ENCODE assay signal across 15 mouse cellular contexts in the genomic region with DNA sequence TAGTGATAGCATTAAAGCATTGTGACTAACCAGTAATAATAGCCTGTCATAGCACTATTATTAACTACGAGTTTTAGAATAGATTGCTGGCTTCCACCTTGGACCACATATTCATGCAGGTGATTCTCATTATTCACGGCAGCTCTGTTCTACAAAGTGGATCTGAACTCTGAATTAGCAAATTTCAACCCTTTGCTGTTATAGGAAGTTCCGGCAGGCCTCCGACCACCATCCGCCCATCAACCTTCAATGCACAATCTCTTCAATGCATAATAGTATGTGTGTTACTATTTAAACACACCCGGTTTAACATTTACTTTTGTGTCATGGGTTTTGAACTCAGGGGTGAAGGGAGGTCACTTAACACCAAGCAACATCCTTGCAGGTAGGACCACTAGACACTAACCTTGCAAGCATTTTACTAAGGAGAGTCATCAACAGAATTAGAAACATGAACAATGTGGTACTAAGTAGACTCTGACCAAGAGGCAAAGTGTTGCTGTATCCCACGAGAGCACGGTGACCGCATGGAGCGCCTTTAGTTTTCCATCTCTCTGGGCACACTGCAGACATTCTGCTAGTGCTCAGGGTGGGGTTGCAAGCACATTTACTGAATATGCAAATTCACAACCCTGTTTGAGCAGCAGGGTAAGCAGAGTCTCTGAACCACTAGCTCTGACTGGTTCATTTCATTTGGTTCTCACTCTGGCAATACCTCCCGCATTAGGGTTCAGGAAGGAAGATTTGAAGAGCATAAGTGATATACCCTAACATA.
A peak's percentile ranks its signal among the peaks of the same experiment; 100 is the strongest.
DNase-seq lines count a peak whose midpoint lies in the region; ATAC-seq and TF ChIP-seq lines count a peak whose summit lies in the region.
"Had no signal": no experiment of that assay in that cellular context is flagged by ENCODE, and none has a peak within 500 bp of the region (broad histone marks: within the 10 kb centered on the region; RNA-seq: fewer than 3 reads in every experiment).

No protein-coding gene starts in this region.

- peaks cover 23% of the 10 kb centered on the region for H3K4me1 ChIP-seq in hindbrain, embryonic 10.5 days (replicated peaks)
- peaks cover 11% of the 10 kb centered on the region for H3K4me1 ChIP-seq in hindbrain, embryonic 16.5 days (ENCODE audit: control insufficient read depth, insufficient read depth, low read depth, low read length)
- H3K4me1 ChIP-seq in kidney, embryonic 16.5 days (ENCODE audit: insufficient read depth, low read length), result peaks cover 23% of the 10 kb centered on the region
- peaks cover 10% of the 10 kb centered on the region; the same call in 1 of the 2 replicates for H3K4me1 ChIP-seq in midbrain, embryonic 14.5 days (ENCODE audit: control insufficient read depth, insufficient read depth, low read length)
- H3K4me1 ChIP-seq in midbrain, postnatal 0 days (ENCODE audit: insufficient read depth, low read length), result 0 out of 2 replicates have a peak, but pooled peaks cover 2% of the 10 kb centered on the region
- H3K4me1 ChIP-seq in hindbrain, embryonic 14.5 days (replicated peaks; ENCODE audit: control insufficient read depth, insufficient read depth, low read length), result peaks cover 18% of the 10 kb centered on the region
- H3K4me1 ChIP-seq: liver, embryonic 15.5 days had no signal

- H3K4me2 ChIP-seq in hindbrain, embryonic 16.5 days (ENCODE audit: low read length), result no peak overlapping the region
- H3K4me2 ChIP-seq in kidney, embryonic 16.5 days (replicated peaks; ENCODE audit: low read depth, low read length), result no peak overlapping the region
- no peak overlapping the region for H3K4me2 ChIP-seq in midbrain, embryonic 14.5 days (ENCODE audit: low read length)
- no peak overlapping the region for H3K4me2 ChIP-seq in midbrain, postnatal 0 days (ENCODE audit: low read depth, low read length, poor library complexity, severe bottlenecking)
- H3K4me2 ChIP-seq in hindbrain, embryonic 14.5 days (replicated peaks), result no peak overlapping the region
- H3K4me2 ChIP-seq: embryonic facial prominence, embryonic 15.5 days; liver, embryonic 15.5 days had no signal

- DNase-seq in hindbrain, embryonic 10.5 days (ENCODE audit: low spot score), result no peak
- no peak for DNase-seq in kidney, adult 18-20 months
- DNase-seq in midbrain, embryonic 14.5 days, result no peak
- DNase-seq in midbrain, postnatal 0 days (ENCODE audit: low spot score), result no peak
- DNase-seq in hindbrain, embryonic 14.5 days (ENCODE audit: low spot score), result no peak
- DNase-seq: cerebellum, postnatal 36 days; gastrocnemius, postnatal 36 days; heart, postnatal 10 days; right cerebral cortex, postnatal 14 days; thymus, postnatal 36 days had no signal

- H3K9ac ChIP-seq in hindbrain, embryonic 16.5 days (ENCODE audit: low read depth, low read length), result no peak overlapping the region
- no peak overlapping the region for H3K9ac ChIP-seq in kidney, embryonic 16.5 days (replicated peaks; ENCODE audit: low read length)
- H3K9ac ChIP-seq in midbrain, embryonic 14.5 days (replicated peaks; ENCODE audit: low read length), result no peak overlapping the region
- H3K9ac ChIP-seq in midbrain, postnatal 0 days (replicated peaks; ENCODE audit: low read length, poor library complexity, severe bottlenecking), result no peak overlapping the region
- H3K9ac ChIP-seq in hindbrain, embryonic 14.5 days, result no peak overlapping the region
- H3K9ac ChIP-seq: embryonic facial prominence, embryonic 15.5 days; liver, embryonic 15.5 days had no signal

- H3K27ac ChIP-seq in hindbrain, embryonic 10.5 days, result peak overlapping the region; percentile 85
- H3K27ac ChIP-seq in hindbrain, embryonic 16.5 days (ENCODE audit: low read depth, low read length), result no peak overlapping the region
- H3K27ac ChIP-seq in kidney, embryonic 16.5 days (ENCODE audit: low read length), result peak overlapping the region; percentile 79; the same call in 1 of the 2 replicates
- peak overlapping the region; percentile 64 for H3K27ac ChIP-seq in midbrain, embryonic 14.5 days (replicated peaks; ENCODE audit: low read depth, low read length)
- H3K27ac ChIP-seq in midbrain, postnatal 0 days (ENCODE audit: low read depth, low read length), result no peak overlapping the region
- peak overlapping the region; percentile 70; the same call in 1 of the 2 replicates for H3K27ac ChIP-seq in hindbrain, embryonic 14.5 days
- H3K27ac ChIP-seq: liver, embryonic 15.5 days; macrophage had no signal

- no peak for ATAC-seq in hindbrain, embryonic 16.5 days
- ATAC-seq in kidney, embryonic 16.5 days (ENCODE audit: low FRiP score, low TSS enrichment), result peak; percentile 85
- no peak for ATAC-seq in midbrain, embryonic 14.5 days (ENCODE audit: low FRiP score, low TSS enrichment)
- no peak for ATAC-seq in midbrain, postnatal 0 days (ENCODE audit: low FRiP score)
- no peak for ATAC-seq in hindbrain, embryonic 14.5 days (ENCODE audit: low FRiP score)

- no peaks in the 10 kb centered on the region for H3K9me3 ChIP-seq in hindbrain, embryonic 10.5 days
- no peaks in the 10 kb centered on the region for H3K9me3 ChIP-seq in hindbrain, embryonic 16.5 days (ENCODE audit: control insufficient read depth, low read length)
- no peaks in the 10 kb centered on the region for H3K9me3 ChIP-seq in kidney, embryonic 16.5 days (ENCODE audit: low read length)
- no peaks in the 10 kb centered on the region for H3K9me3 ChIP-seq in midbrain, embryonic 14.5 days (ENCODE audit: control insufficient read depth, low read length)
- no peaks in the 10 kb centered on the region for H3K9me3 ChIP-seq in midbrain, postnatal 0 days (ENCODE audit: low read length)
- H3K9me3 ChIP-seq in hindbrain, embryonic 14.5 days (ENCODE audit: control insufficient read depth, low read length), result no peaks in the 10 kb centered on the region
- H3K9me3 ChIP-seq: embryonic facial prominence, embryonic 15.5 days; liver, embryonic 15.5 days had no signal

- H3K36me3 ChIP-seq in hindbrain, embryonic 10.5 days, result no peaks in the 10 kb centered on the region
- no peaks in the 10 kb centered on the region for H3K36me3 ChIP-seq in hindbrain, embryonic 16.5 days (ENCODE audit: control insufficient read depth, insufficient read depth, low read length)
- H3K36me3 ChIP-seq in kidney, embryonic 16.5 days (ENCODE audit: insufficient read depth, low read length), result no peaks in the 10 kb centered on the region
- no peaks in the 10 kb centered on the region for H3K36me3 ChIP-seq in midbrain, embryonic 14.5 days (ENCODE audit: control insufficient read depth, insufficient read depth, low read length)
- H3K36me3 ChIP-seq in midbrain, postnatal 0 days (ENCODE audit: insufficient read depth, low read length), result no peaks in the 10 kb centered on the region
- H3K36me3 ChIP-seq in hindbrain, embryonic 14.5 days (replicated peaks; ENCODE audit: control insufficient read depth, insufficient read depth), result no peaks in the 10 kb centered on the region
- H3K36me3 ChIP-seq: embryonic facial prominence, embryonic 15.5 days; liver, embryonic 15.5 days had no signal

- no peak overlapping the region for H3K4me3 ChIP-seq in hindbrain, embryonic 10.5 days
- no peak overlapping the region for H3K4me3 ChIP-seq in hindbrain, embryonic 16.5 days (ENCODE audit: low read length)
- H3K4me3 ChIP-seq in kidney, embryonic 16.5 days (ENCODE audit: low read length), result no peak overlapping the region
- no peak overlapping the region for H3K4me3 ChIP-seq in midbrain, embryonic 14.5 days (replicated peaks; ENCODE audit: low read depth, low read length)
- H3K4me3 ChIP-seq in midbrain, postnatal 0 days (ENCODE audit: low read depth, low read length), result no peak overlapping the region
- no peak overlapping the region for H3K4me3 ChIP-seq in hindbrain, embryonic 14.5 days (replicated peaks; ENCODE audit: low read length)
- H3K4me3 ChIP-seq: embryonic facial prominence, embryonic 15.5 days; liver, embryonic 15.5 days had no signal

- WGBS in hindbrain, embryonic 10.5 days, result 84% methylated on average over 11 of the region's 11 CpGs
- 76% methylated on average over 11 of the region's 11 CpGs for WGBS in hindbrain, embryonic 16.5 days
- WGBS in kidney, embryonic 16.5 days, result 73% methylated on average over 11 of the region's 11 CpGs
- 84% methylated on average over 11 of the region's 11 CpGs for WGBS in midbrain, embryonic 14.5 days
- 84% methylated on average over 11 of the region's 11 CpGs for WGBS in midbrain, postnatal 0 days
- WGBS in hindbrain, embryonic 14.5 days, result 79% methylated on average over 11 of the region's 11 CpGs

- TF ChIP-seq CTCF in midbrain, postnatal 0 days (IDR thresholded peaks at IDR 0.05), result no peak

- H3K27me3 ChIP-seq in hindbrain, embryonic 10.5 days (ENCODE audit: insufficient read depth, poor library complexity, severe bottlenecking), result no peaks in the 10 kb centered on the region
- no peaks in the 10 kb centered on the region for H3K27me3 ChIP-seq in hindbrain, embryonic 16.5 days (replicated peaks; ENCODE audit: control insufficient read depth, insufficient read depth, low read length)
- no peaks in the 10 kb centered on the region for H3K27me3 ChIP-seq in kidney, embryonic 16.5 days (ENCODE audit: insufficient read depth, low read length)
- no peaks in the 10 kb centered on the region for H3K27me3 ChIP-seq in midbrain, embryonic 14.5 days (ENCODE audit: control insufficient read depth, insufficient read depth, low read length)
- no peaks in the 10 kb centered on the region for H3K27me3 ChIP-seq in midbrain, postnatal 0 days (ENCODE audit: insufficient read depth, low read length)
- no peaks in the 10 kb centered on the region for H3K27me3 ChIP-seq in hindbrain, embryonic 14.5 days (ENCODE audit: control insufficient read depth, insufficient read depth, low read length)
- H3K27me3 ChIP-seq: embryonic facial prominence, embryonic 15.5 days; liver, embryonic 15.5 days had no signal

Comparison
In these comparisons a context has a peak if more than half of its experiments do, and no peak if none do; other contexts are left out.
1. H3K27ac ChIP-seq: peak in hindbrain, embryonic 10.5 days (single experiment), kidney, embryonic 16.5 days (single experiment), midbrain, embryonic 14.5 days (single experiment) and hindbrain, embryonic 14.5 days (single experiment); none in hindbrain, embryonic 16.5 days (single experiment) and midbrain, postnatal 0 days (single experiment).